Mouse (Mus musculus) layer of hippocampus, postnatal 10 days (tissue): ENCODE measurements around the gene Hpf1. TPM values are rescaled to one million over a fixed set of nuclear protein-coding genes. Genes with fewer than 3 reads are reported as not detected.

Experiments
- DNase-seq, 2 experiments: peaks; one replicate each; pipeline ENCODE4 v3.0.0; 2021; ENCODE audit warnings: low spot score in 2 of 2
- total RNA-seq, 2 experiments: library from RNA; stranded (reverse); gene quantifications; 2 replicates each; pipeline ENCODE4 v1.2.3; 2021

The Hpf1 gene
- total RNA-seq, 2 experiments from 2014 or later = 47.1 to 52.0 TPM

- no peak for DNase-seq
Observed at GRCm38 (mm10) chr8:60891757-60892156, 1.5 kb downstream of the Hpf1 start.

DNA sequence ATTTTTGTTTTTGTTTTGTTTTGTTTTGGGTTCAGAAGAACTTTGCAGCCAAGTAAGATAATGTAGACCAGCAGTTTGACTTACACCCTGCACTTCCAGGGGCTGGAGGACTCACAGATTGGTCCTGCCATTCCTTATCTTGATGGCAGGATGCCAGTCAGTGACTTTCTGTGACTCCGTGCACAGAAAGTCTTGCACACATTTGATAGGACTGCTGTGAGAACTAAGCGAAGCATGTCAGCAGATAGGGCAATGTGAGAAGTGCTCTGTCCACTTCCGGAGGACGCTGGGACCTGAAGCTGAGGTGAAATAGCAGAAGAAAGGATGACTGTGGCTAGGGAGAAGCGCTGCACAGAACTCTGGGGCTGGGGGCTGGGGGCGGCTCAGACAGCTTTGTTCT lies 5.7 kb downstream of the Hpf1 start:
- DNase-seq = no peak

GRCm38 (mm10) chr8:60900147-60900546 lies 9.9 kb downstream of the Hpf1 start:
- DNase-seq = no peak

DNA sequence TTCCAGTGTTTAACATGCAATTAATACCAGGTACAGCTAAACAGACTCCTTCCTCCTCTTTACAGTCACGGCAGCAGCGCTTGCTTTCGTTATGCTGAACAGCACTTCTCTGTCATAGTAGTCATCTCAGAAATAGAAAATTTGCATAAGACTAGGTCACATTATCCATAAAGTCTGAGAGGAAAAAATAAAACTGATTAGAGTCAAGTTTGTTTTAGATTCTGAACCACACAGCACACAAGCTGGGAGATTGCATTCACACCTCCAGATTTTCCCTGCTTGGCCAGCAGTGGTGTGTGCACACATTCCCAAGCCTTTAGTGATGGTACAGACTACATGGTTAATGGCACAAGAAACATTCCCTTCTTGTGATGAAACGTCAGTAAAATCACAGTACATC lies 21.9 kb downstream of the Hpf1 start:
- no peak for DNase-seq

DNA sequence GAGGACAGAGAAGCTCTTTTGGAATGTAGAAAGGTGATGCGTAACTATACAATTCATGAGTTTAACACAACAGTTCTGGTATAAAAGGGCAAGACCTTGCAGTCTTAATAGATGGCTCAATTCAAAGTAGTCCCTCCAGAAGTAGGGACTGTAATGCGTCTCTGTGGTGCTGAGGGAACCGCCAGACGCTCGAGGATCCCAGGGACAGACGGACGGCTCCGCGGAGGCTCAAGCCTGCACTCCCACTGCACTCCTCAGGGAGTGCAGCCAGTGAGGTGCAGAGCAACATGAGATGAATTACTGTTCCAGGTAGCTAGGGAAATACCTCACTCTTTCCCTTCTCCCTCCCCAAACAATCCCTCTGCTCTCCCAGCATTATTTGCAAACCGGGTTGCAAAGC lies 22.3 kb downstream of the Hpf1 start:
- no peak for DNase-seq

DNA sequence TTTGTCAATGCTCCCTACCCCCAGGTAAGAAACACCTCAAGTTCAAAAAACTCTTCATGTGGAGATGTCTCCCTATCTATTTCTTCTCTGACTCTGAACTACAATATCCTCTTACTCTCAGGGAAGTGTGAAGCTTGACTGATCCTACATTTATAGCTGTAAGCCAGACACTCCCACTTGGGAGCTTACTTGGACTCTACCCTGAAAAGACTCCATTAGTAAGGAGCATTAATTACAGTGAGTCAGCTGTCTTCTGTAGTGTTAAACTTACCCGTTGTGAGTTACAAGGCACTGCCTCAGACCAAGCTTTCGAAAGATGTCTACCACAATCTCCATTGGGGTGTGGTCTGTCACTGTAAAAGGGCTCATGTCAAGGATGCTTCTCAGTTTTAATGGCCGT lies 28.9 kb downstream of the Hpf1 start:
- DNase-seq = no peak

DNA sequence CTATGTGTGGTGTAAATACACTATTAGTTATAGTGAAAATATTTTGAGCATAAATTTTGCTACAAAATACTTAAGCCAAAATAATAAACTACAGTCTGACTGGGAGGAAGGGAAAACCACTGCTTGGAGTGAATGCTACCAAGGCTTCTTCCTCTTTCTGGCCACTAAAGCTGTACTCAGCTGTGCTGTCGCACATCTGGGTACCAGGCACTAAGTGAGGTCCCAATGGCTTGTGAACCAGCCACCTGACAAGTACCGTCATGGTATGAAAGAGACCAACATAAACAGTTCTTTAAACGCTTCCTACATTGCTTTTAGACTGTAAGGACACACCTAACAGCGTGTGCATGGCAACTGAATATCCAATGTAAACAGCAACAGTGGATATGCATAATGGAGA lies 30.0 kb downstream of the Hpf1 start:
- no peak for DNase-seq

GRCm38 (mm10) chr8:60933617-60934016 lies 43.4 kb downstream of the Hpf1 start:
- no peak for DNase-seq

- no peak for DNase-seq
Observed at GRCm38 (mm10) chr8:60938717-60939424, 48.7 kb downstream of the Hpf1 start.

- no peak for DNase-seq
Observed at GRCm38 (mm10) chr8:60942867-60943266, 52.6 kb downstream of the Hpf1 start.

- no peak for DNase-seq
Observed at GRCm38 (mm10) chr8:60947503-60947902, 57.3 kb downstream of the Hpf1 start.

- DNase-seq = no peak
Observed at GRCm38 (mm10) chr8:60949859-60950258, 59.6 kb downstream of the Hpf1 start.

DNA sequence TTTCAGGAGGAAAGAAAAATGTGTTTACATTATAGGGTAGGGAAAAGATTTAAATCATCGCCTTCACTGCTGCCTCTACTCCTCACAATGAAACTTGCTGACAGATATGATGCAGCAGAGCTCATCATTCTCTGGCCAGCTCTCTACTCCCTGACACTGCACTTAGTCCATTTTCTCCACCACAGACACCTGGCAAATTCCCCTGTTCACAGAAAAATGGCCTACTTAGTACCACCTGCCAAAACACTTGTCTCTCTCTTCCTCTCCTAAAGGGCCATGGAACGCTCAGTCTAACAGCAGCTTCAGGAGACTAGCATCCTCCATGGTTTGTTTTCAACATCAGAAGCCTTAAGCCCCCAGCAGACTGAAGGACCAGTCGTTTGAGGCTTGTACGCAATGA lies 61.1 kb downstream of the Hpf1 start:
- DNase-seq = no peak

- DNase-seq = no peak
Observed at GRCm38 (mm10) chr8:60951757-60952156, 61.5 kb downstream of the Hpf1 start.

- DNase-seq = no peak
Observed at GRCm38 (mm10) chr8:60952803-60953202, 62.6 kb downstream of the Hpf1 start.

GRCm38 (mm10) chr8:60954281-60955014 lies 64.2 kb downstream of the Hpf1 start:
- DNase-seq = peak; percentile 63 to 69

DNA sequence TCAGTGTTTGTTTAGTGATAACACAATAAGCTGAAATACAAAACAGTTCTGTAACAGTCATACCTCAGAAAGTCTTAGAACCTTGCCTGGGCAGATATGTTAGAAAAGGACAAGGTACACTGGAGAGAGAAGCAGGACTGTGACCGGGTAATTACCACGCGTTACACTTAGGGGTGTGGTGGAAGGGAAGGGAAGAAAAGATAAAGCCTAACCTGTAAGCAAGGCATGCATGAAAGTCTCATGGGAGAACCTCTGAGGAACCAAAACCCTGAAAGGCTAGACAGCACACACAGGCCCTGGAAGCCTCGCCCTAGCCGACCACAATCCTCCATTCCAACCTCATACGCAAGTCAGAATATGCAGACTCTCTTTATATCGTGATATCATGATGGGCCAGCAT lies 66.6 kb downstream of the Hpf1 start:
- DNase-seq = no peak

Other genes starting within 250 kb of the Hpf1 start
- 100 to 1,000 TPM; 149 to 151 TPM for gene Clcn3, start 92.9 kb downstream of the Hpf1 start, total RNA-seq
- gene Nek1, start 102.8 kb downstream of the Hpf1 start, total RNA-seq = 10 to 100 TPM; 30.0 to 31.4 TPM